Mouse (Mus musculus): ENCODE data around the gene Dusp16. TPM values are rescaled to one million over a fixed set of nuclear protein-coding genes. Genes with fewer than 3 reads are reported as not detected.
A peak's percentile ranks its signal among the peaks of the same experiment; 100 is the strongest.

Gene Dusp16
- polyA plus RNA-seq (2015; fragmentation: Nextera tagmentation; extraction: Ambion mirVana) = 5.2 and 6.6 TPM in 2 replicates

DNA sequence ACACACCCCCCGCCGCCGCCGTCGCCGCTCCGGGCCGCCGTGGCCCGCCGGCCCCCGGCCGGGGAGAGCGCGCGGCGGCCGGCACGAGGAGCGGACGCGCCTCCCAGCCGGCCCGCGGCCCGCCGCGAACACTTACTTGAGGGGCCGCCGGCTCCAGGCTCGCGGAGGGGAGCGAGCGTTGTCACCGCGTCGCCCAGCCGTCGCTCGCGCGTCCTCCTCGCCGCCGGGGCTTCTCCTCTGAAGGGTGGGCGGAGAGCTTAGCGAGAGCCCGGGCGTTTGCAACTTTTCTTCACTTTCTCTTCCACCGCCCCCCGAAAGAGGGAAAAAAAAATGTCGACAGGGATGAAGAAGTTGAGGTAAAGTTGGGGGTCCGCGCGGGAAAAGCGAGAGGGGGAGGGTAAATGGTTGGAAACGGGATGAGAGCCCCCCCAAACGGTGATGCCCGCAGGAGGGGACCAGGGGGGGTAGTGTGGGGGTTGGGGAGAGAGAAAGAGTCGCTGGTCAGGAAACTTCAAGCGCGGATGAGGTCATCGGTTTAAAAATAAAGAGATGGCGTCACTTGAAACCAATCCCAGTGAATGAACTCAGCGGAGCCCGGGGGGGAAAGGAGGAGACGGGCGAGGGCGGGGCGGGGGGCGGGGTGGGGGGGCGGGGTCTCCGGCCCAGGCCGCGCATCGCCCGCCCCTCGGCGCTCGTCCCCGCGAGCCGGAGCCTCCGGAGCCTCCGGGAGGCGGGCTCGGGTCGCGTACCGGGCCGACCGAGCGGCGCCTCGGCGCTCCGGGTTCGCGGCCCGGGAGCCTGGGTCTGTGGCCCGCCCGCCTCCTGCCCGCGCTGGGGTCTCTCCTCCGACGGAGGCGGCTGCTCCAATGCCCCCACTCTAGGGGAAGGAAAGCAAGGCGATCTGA, at the start of gene Dusp16:
Gene Dusp16, minus strand, starts transcription at position 485 of the 905 bp plus-strand sequence.
- under 1% methylated on average over 73 of the region's 108 CpGs for WGBS
- peaks cover 18% of the 10 kb centered on the region for H3K4me1 ChIP-seq
- H3K9me3 ChIP-seq (replicated peaks) = no peaks in the 10 kb centered on the region
- peak within 1 kb of the TSS; percentile 92 for H3K4me2 ChIP-seq
- ATAC-seq (ENCODE audit: low FRiP score) = peak; percentile 89
- H3K36me3 ChIP-seq = no peaks in the 10 kb centered on the region
- H3K4me3 ChIP-seq (replicated peaks) = peak within 1 kb of the TSS; percentile 64
- peak within 1 kb of the TSS; percentile 69 for H3K9ac ChIP-seq (replicated peaks)
- peak within 1 kb of the TSS; percentile 82 for H3K27ac ChIP-seq (replicated peaks)
- 0 out of 2 replicates have a peak, but pooled peaks cover 4% of the 10 kb centered on the region for H3K27me3 ChIP-seq (replicated peaks)

- WGBS = 78% methylated on average over 2 of the region's 2 CpGs
These were observed 47.9 kb upstream of the Dusp16 start for GRCm38 (mm10) chr6:134840346-134840745.

DNA sequence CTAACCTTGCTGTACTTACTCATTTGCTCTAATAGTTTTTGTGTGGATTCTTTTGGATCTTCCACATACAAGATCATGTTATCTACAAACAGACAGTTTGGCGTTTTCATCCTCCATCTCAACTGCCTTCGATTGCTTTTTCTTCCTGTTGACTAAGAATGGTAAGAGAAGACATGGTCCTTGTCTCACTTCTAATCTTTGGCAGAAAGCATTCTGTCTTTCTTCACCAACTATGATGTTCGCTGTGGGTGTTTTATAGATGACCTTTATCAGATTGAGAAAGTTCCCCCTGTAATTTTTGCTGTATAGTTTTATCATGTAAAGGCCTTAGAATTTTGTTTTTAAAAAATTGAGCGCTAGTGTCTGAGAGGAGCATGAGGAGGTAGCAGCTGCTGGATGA, 45.7 kb upstream of the Dusp16 start:
- H3K36me3 ChIP-seq = peaks cover 7% of the 10 kb centered on the region; the same call in 1 of the 2 replicates
- no peak overlapping the region for H3K9ac ChIP-seq (replicated peaks)
- H3K4me2 ChIP-seq = no peak overlapping the region
- H3K4me1 ChIP-seq = no peaks in the 10 kb centered on the region
- no peaks in the 10 kb centered on the region for H3K27me3 ChIP-seq (replicated peaks)
- no peak for ATAC-seq (ENCODE audit: low FRiP score)
- H3K4me3 ChIP-seq (replicated peaks) = no peak overlapping the region
- 93% methylated on average over 4 of the region's 4 CpGs for WGBS
- no peaks in the 10 kb centered on the region for H3K9me3 ChIP-seq (replicated peaks)
- H3K27ac ChIP-seq (replicated peaks) = no peak overlapping the region

More at GRCm38 (mm10) chr6:134840346-134840745, 47.9 kb upstream of the Dusp16 start:
- H3K9me3 ChIP-seq (replicated peaks) = no peaks in the 10 kb centered on the region
- H3K4me1 ChIP-seq = no peaks in the 10 kb centered on the region
- ATAC-seq (ENCODE audit: low FRiP score) = no peak
- H3K9ac ChIP-seq (replicated peaks) = no peak overlapping the region
- H3K4me3 ChIP-seq (replicated peaks) = no peak overlapping the region
- no peaks in the 10 kb centered on the region for H3K27me3 ChIP-seq (replicated peaks)
- peaks cover 7% of the 10 kb centered on the region; the same call in 1 of the 2 replicates for H3K36me3 ChIP-seq
- H3K27ac ChIP-seq (replicated peaks) = no peak overlapping the region
- no peak overlapping the region for H3K4me2 ChIP-seq

- H3K9me3 ChIP-seq (replicated peaks) = no peaks in the 10 kb centered on the region
- H3K27me3 ChIP-seq (replicated peaks) = no peaks in the 10 kb centered on the region
- H3K36me3 ChIP-seq = peaks cover 7% of the 10 kb centered on the region; the same call in 1 of the 2 replicates
- no peak overlapping the region for H3K27ac ChIP-seq (replicated peaks)
- no peak overlapping the region for H3K4me2 ChIP-seq
- no peak overlapping the region for H3K9ac ChIP-seq (replicated peaks)
- H3K4me3 ChIP-seq (replicated peaks) = no peak overlapping the region
- ATAC-seq (ENCODE audit: low FRiP score) = no peak
- H3K4me1 ChIP-seq = peaks cover 10% of the 10 kb centered on the region
- WGBS = 80% methylated on average over 9 of the region's 9 CpGs
These were observed 42.3 kb upstream of the Dusp16 start for GRCm38 (mm10) chr6:134834585-134835251.

DNA sequence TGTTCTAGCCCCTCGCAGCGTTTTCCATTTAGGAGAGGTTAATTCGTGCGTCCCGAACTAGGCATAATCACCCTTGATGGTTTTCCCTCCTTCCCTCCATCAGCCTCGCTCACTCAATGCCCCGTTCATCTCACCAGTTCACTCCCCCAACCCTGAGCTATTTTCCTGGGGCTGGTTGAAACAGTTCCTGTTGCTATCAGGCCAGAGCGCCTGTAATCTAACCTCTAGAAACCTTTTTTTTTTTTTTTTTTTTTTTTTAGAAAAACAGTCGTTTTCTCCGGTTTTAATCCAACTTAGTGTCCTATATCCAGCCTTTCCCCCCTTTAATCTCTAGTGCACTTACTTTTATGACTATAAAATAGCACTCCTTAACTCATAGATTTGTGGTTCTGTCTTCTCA, 38.4 kb upstream of the Dusp16 start:
- H3K36me3 ChIP-seq = no peaks in the 10 kb centered on the region
- peak overlapping the region; percentile 72 for H3K9ac ChIP-seq (replicated peaks)
- peaks cover 18% of the 10 kb centered on the region for H3K4me1 ChIP-seq
- ATAC-seq (ENCODE audit: low FRiP score) = no peak
- 3% methylated on average over 10 of the region's 10 CpGs for WGBS
- no peaks in the 10 kb centered on the region for H3K9me3 ChIP-seq (replicated peaks)
- peak overlapping the region; percentile 73 for H3K4me2 ChIP-seq
- no peaks in the 10 kb centered on the region for H3K27me3 ChIP-seq (replicated peaks)
- H3K27ac ChIP-seq (replicated peaks) = peak overlapping the region; percentile 87
- peak overlapping the region; percentile 69 for H3K4me3 ChIP-seq (replicated peaks)

GRCm38 (mm10) chr6:134829786-134830700, 37.6 kb upstream of the Dusp16 start, which contains the start of gene Crebl2:
Crebl2 (plus strand) TSS chr6:134830154.
- Histone ChIP-seq H3K4me1 (peaks cover 18% of the 10 kb centered on the region), H3K27me3 (replicated peaks) (no peaks in the 10 kb centered on the region), H3K4me2 (peak within 1 kb of the TSS; percentile 73), H3K27ac (replicated peaks) (peak within 1 kb of the TSS; percentile 87), H3K9me3 (replicated peaks) (no peaks in the 10 kb centered on the region), H3K4me3 (replicated peaks) (peak within 1 kb of the TSS; percentile 69), H3K36me3 (no peaks in the 10 kb centered on the region), H3K9ac (replicated peaks) (peak within 1 kb of the TSS; percentile 72)
- WGBS = under 1% methylated on average over 49 of the region's 58 CpGs
- peak; percentile 98 for ATAC-seq (ENCODE audit: low FRiP score)

GRCm38 (mm10) chr6:134822844-134823243, 30.4 kb upstream of the Dusp16 start:
- H3K9me3 ChIP-seq (replicated peaks) = no peaks in the 10 kb centered on the region
- ATAC-seq (ENCODE audit: low FRiP score) = no peak
- H3K4me2 ChIP-seq = no peak overlapping the region
- no peaks in the 10 kb centered on the region for H3K4me1 ChIP-seq
- H3K4me3 ChIP-seq (replicated peaks) = no peak overlapping the region
- H3K9ac ChIP-seq (replicated peaks) = no peak overlapping the region
- no peaks in the 10 kb centered on the region for H3K27me3 ChIP-seq (replicated peaks)
- H3K27ac ChIP-seq (replicated peaks) = no peak overlapping the region
- H3K36me3 ChIP-seq = no peaks in the 10 kb centered on the region
- 72% methylated on average over 10 of the region's 10 CpGs for WGBS

DNA sequence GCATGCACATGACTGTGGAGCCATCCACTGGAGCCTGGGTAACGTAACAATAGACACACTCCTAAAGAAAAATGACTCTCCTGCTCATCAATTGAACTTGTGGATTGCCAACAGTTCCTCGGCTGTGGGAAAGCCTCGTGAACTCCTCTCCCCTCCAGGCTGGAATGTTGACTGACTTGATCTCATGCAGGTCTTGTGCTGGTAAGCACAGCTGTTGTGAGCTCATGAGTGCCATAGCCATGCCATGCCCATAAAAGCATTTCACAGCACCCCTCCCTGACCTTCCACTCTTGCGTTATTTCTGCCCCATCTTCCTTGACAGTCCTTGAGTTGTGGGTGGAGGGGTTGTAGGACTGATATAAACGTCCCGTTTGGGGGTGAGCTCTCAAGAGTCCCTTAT, 28.0 kb upstream of the Dusp16 start:
- no peak for ATAC-seq (ENCODE audit: low FRiP score)
- WGBS = 39% methylated on average over 6 of the region's 6 CpGs
- Histone ChIP-seq H3K4me2 (no peak overlapping the region), H3K27ac (replicated peaks) (no peak overlapping the region), H3K4me1 (no peaks in the 10 kb centered on the region), H3K36me3 (no peaks in the 10 kb centered on the region), H3K9ac (replicated peaks) (no peak overlapping the region), H3K4me3 (replicated peaks) (no peak overlapping the region), H3K27me3 (replicated peaks) (no peaks in the 10 kb centered on the region), H3K9me3 (replicated peaks) (no peaks in the 10 kb centered on the region)

- H3K9me3 ChIP-seq (replicated peaks) = no peaks in the 10 kb centered on the region
- H3K4me1 ChIP-seq = no peaks in the 10 kb centered on the region
- no peak overlapping the region for H3K4me3 ChIP-seq (replicated peaks)
- no peaks in the 10 kb centered on the region for H3K36me3 ChIP-seq
- H3K27ac ChIP-seq (replicated peaks) = no peak overlapping the region
- H3K4me2 ChIP-seq = no peak overlapping the region
- no peaks in the 10 kb centered on the region for H3K27me3 ChIP-seq (replicated peaks)
- 46% methylated on average over 5 of the region's 5 CpGs for WGBS
- ATAC-seq (ENCODE audit: low FRiP score) = no peak
- H3K9ac ChIP-seq (replicated peaks) = no peak overlapping the region
These were observed 27.3 kb upstream of the Dusp16 start for GRCm38 (mm10) chr6:134819741-134820140.

DNA sequence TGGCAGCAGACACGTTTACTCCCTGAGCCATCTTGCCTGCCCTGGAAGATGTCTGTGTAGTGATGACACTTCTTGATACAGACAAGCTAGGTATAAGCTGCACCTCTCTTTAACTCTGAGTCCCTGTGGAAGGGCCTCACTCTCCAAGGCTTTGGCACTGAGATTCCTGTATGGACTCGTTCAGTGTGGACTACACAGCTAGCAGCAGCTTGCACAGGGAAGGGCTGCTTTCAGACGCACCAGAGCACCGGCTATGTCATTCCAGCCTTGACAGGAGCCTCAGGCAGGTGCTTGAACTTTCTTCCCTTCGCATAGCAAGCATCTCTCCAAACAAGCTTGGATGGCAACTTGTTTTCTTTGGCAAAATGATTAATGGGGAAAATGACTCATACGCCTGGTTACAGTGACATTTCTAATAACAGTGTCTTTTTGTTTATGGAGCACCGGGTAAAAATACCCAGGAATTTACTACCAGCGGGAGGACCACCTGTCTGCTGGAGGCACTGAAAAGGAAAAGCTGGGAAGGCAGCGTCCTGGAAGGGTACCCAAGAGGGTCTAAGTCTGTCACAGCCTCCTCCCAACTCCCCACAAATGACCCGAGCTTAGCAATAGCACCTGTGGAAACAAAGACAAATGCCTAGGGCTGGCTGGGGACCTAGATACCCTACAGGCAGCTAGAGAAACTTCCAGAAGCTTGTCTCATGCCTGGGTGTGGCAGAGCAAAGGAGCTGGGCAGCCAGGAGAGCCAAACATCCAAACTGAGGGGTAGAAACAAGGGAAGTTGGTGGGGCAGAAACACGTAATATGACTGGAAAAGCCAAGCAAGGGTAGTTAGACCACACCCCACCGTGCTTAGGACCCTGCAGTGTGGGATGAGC, 24.9 kb upstream of the Dusp16 start:
- WGBS = 76% methylated on average over 12 of the region's 12 CpGs
- Histone ChIP-seq H3K4me2 (no peak overlapping the region), H3K36me3 (no peaks in the 10 kb centered on the region), H3K27ac (replicated peaks) (no peak overlapping the region), H3K4me1 (no peaks in the 10 kb centered on the region), H3K4me3 (replicated peaks) (no peak overlapping the region), H3K27me3 (replicated peaks) (no peaks in the 10 kb centered on the region), H3K9ac (replicated peaks) (no peak overlapping the region), H3K9me3 (replicated peaks) (no peaks in the 10 kb centered on the region)
- ATAC-seq (ENCODE audit: low FRiP score) = no peak
